Mouse (Mus musculus) kidney, embryonic 14.5 days (tissue): Measurements from ENCODE around the gene Bcl3. TPM values are rescaled to one million over a fixed set of nuclear protein-coding genes. Genes with fewer than 3 reads are reported as not detected.

Source experiments
- ATAC-seq: fragments of 200-750 bp; cut with Nextera tagmentation; 2 replicates; pipeline ENCODE4 v1.8.0; 2017; ENCODE audit warnings: moderate number of reproducible peaks, mild to moderate bottlenecking, moderate TSS enrichment, moderate library complexity; ENCODE audit not compliant: low FRiP score, low TSS enrichment
- H3K27ac ChIP-seq: fragments of 300-500 bp; sonication (generic); 2 replicates; pipeline ENCODE4 v1.5.1; 2014; ENCODE audit warnings: low read depth, mild to moderate bottlenecking, low read length, moderate library complexity, mixed read lengths
- H3K27me3 ChIP-seq: fragments of 300-500 bp; sonication (generic); 2 replicates; pipeline ENCODE4 v1.6.1; 2014; ENCODE audit warnings: mild to moderate bottlenecking, low read length; ENCODE audit not compliant: control insufficient read depth, insufficient read depth
- H3K36me3 ChIP-seq: fragments of 300-500 bp; sonication (generic); 2 replicates; pipeline ENCODE4 v1.6.1; 2014; ENCODE audit warnings: low read length, mixed read lengths; ENCODE audit not compliant: control insufficient read depth, insufficient read depth
- H3K4me1 ChIP-seq: fragments of 300-500 bp; sonication (generic); 2 replicates; pipeline ENCODE4 v1.6.1; 2014; ENCODE audit warnings: low read length, mixed read lengths; ENCODE audit not compliant: control insufficient read depth, insufficient read depth
- H3K4me2 ChIP-seq: fragments of 300-500 bp; sonication (generic); replicated peaks from 2 replicates; pipeline ENCODE4 v1.6.1; 2014; ENCODE audit warnings: low read depth, mild to moderate bottlenecking, low read length
- H3K4me3 ChIP-seq: fragments of 300-500 bp; sonication (generic); 2 replicates; pipeline ENCODE4 v1.5.1; 2014; ENCODE audit warnings: mild to moderate bottlenecking, low read length
- H3K9ac ChIP-seq: fragments of 300-500 bp; sonication (generic); 2 replicates; pipeline ENCODE4 v1.6.1; 2014; ENCODE audit warnings: low read depth, mild to moderate bottlenecking, low read length, moderate library complexity
- H3K9me3 ChIP-seq: fragments of 300-500 bp; sonication (generic); 2 replicates; pipeline ENCODE4 v1.6.1; 2016; ENCODE audit warnings: low read length; ENCODE audit not compliant: control insufficient read depth
- WGBS: fragments of 180-500 bp; shearing (Covaris S2); extraction: QIAGEN DNeasy Blood & Tissue Kit; methylation state at CpG from one replicate; pipeline ENCODE4 v1.1.7; 2014; 5-methylcytosine and 5-hydroxymethylcytosine counted together
- polyA plus RNA-seq: library from polyadenylated mRNA; unstranded; fragments of >200 nt; fragmentation: Nextera tagmentation; extraction: Ambion mirVana; gene quantifications from 2 replicates; pipeline ENCODE4 v1.2.1, GENCODE M21; 2014

Gene Bcl3
- polyA plus RNA-seq, 1 experiment from 2014 or later: 4.2 TPM

- no peaks in the 10 kb centered on the region for H3K9me3 ChIP-seq
- 93% methylated on average over 13 of the region's 13 CpGs for WGBS
- H3K4me2 ChIP-seq: no peak overlapping the region
- ATAC-seq: no peak
- peaks cover under 1% of the 10 kb centered on the region; the same call in 1 of the 2 replicates for H3K4me1 ChIP-seq
- H3K27ac ChIP-seq: no peak overlapping the region
- H3K9ac ChIP-seq: no peak overlapping the region
- no peak overlapping the region for H3K4me3 ChIP-seq
- H3K27me3 ChIP-seq: no peaks in the 10 kb centered on the region
- peaks cover 40% of the 10 kb centered on the region for H3K36me3 ChIP-seq
Measured at GRCm38 (mm10) chr7:19758623-19759022, 63.9 kb downstream of the Bcl3 start.

Other genes with a start within 250 kb of the Bcl3 start
- 0.33 and 0.68 TPM in 2 replicates for gene Zfp296, start 245.5 kb downstream of the Bcl3 start, polyA plus RNA-seq
- 168 and 179 TPM in 2 replicates for gene Gemin7, start 245.2 kb downstream of the Bcl3 start, polyA plus RNA-seq
- gene Clasrp, start 218.3 kb downstream of the Bcl3 start, polyA plus RNA-seq: 44.3 and 48.4 TPM in 2 replicates
- 7.3 and 9.3 TPM in 2 replicates for gene Relb, start 193.3 kb downstream of the Bcl3 start, polyA plus RNA-seq
- 76.2 and 101 TPM in 2 replicates for gene Clptm1, start 157.7 kb downstream of the Bcl3 start, polyA plus RNA-seq
- gene Apoc2, start 144.8 kb downstream of the Bcl3 start, polyA plus RNA-seq: 1.0 and 1.2 TPM in 2 replicates
- not detected in 2 replicates for gene Gm44805, start 141.3 kb downstream of the Bcl3 start, polyA plus RNA-seq
- 0.81 TPM in 1 of 2 replicates, not detected in the other for gene Apoc4, start 141.3 kb downstream of the Bcl3 start, polyA plus RNA-seq
- 8.4 and 13.1 TPM in 2 replicates for gene Apoc1, start 130.1 kb downstream of the Bcl3 start, polyA plus RNA-seq
- 175 and 184 TPM in 2 replicates for gene Apoe, start 123.6 kb downstream of the Bcl3 start, polyA plus RNA-seq
- gene Tomm40, start 107.3 kb downstream of the Bcl3 start, polyA plus RNA-seq: 159 and 177 TPM in 2 replicates
- 106 and 139 TPM in 2 replicates for gene Nectin2, start 72.3 kb downstream of the Bcl3 start, polyA plus RNA-seq
- gene Bcam, start 51.8 kb downstream of the Bcl3 start, polyA plus RNA-seq: 177 and 214 TPM in 2 replicates
- 4.7 and 7.3 TPM in 2 replicates for gene Cblc, start 26.0 kb downstream of the Bcl3 start, polyA plus RNA-seq
- gene Gm19345, start 29.2 kb upstream of the Bcl3 start, polyA plus RNA-seq: 0.27 TPM in 1 of 2 replicates, not detected in the other
- gene Ceacam16, start 38.5 kb upstream of the Bcl3 start, polyA plus RNA-seq: not detected in 2 replicates
- gene Ceacam19, start 65.2 kb upstream of the Bcl3 start, polyA plus RNA-seq: not detected in 2 replicates
- 9.6 and 10.8 TPM in 2 replicates for gene Pvr, start 98.4 kb upstream of the Bcl3 start, polyA plus RNA-seq
- not detected in 2 replicates for gene Igsf23, start 128.0 kb upstream of the Bcl3 start, polyA plus RNA-seq
- not detected in 2 replicates for gene Ceacam20, start 142.6 kb upstream of the Bcl3 start, polyA plus RNA-seq
- gene Nlrp9b, start 168.7 kb upstream of the Bcl3 start, polyA plus RNA-seq: not detected in 2 replicates